Mouse (Mus musculus) bone marrow, adult 2 months (tissue): ENCODE measurements at regions not wholly inside any gene's neighbourhood (a gene's known extent, or its start where the extent isn't known, plus 50 kb on each side); places are given as distances from the start of the nearest gene placed in this dataset.

Experiments used
- CTCF ChIP-seq: fragments of 200-500 bp; IDR thresholded peaks from 2 replicates; pipeline ENCODE4 v1.5.1; 2011; ENCODE audit warnings: low read length, control low read depth; ENCODE audit not compliant: control insufficient read depth, insufficient read depth
- POLR2A ChIP-seq: fragments of 200-500 bp; IDR thresholded peaks from 2 replicates; pipeline ENCODE4 v1.6.1; 2011; ENCODE audit warnings: low read depth, mild to moderate bottlenecking, control low read depth, low read length, borderline replicate concordance; ENCODE audit not compliant: control insufficient read depth

DNA sequence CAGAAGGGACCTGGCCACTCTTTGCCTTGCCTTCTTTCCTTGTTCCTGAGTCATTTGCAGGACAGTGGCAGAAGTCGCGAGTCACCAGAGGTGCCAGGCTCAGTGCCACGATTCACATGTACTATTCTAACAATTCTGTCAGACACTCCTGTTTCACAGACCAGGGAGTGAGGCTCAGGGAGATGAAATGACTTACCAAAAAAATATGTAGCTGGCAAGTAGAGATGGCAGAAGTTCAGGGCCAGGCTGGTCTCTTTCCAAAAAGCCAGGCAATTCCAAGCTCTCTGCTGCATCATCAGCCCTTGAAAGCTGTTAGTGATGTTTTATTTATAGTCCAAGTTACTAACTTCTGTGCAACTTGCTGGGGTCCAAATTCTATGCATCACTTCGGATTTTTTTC is 311.2 kb downstream of the Hace1 start:
- TF ChIP-seq CTCF, result no peak
- TF ChIP-seq POLR2A, result no peak
